Mouse (Mus musculus): ENCODE data around the gene Stoml3. TPM values are rescaled to one million over a fixed set of nuclear protein-coding genes. Genes with fewer than 3 reads are reported as not detected.
A peak's percentile ranks its signal among the peaks of the same experiment; 100 is the strongest.

Gene Stoml3
- polyA plus RNA-seq, 1 experiment, result 0.35 TPM

DNA sequence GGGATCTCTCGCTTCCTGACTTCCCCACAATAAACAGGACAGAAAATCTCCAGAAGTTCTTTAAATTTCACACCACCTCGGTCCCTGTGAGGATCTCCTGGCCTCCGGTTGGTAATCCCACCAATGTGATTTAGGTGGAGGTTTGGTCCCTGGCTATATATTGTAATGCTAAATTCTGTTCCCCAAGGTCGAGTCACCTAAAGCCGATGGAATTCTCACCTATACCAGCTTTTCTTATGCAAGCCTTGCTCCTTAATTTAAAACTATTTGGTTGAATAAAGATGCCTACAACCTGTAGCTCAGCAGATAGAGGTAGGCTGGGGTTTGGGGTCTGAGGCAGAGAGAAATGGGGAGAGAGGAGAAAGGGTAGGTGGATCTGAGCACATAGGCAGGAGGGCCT, 30.7 kb upstream of the Stoml3 start:
- TF ChIP-seq POLR2A (IDR thresholded peaks at IDR 0.05; ENCODE audit: extremely low read depth, insufficient read depth, low read length) (no peak), CTCF (IDR thresholded peaks at IDR 0.05; ENCODE audit: extremely low read depth, insufficient read depth, low read length) (no peak)
- H3K4me3 ChIP-seq (ENCODE audit: insufficient read depth, low read length), result no peak overlapping the region

DNA sequence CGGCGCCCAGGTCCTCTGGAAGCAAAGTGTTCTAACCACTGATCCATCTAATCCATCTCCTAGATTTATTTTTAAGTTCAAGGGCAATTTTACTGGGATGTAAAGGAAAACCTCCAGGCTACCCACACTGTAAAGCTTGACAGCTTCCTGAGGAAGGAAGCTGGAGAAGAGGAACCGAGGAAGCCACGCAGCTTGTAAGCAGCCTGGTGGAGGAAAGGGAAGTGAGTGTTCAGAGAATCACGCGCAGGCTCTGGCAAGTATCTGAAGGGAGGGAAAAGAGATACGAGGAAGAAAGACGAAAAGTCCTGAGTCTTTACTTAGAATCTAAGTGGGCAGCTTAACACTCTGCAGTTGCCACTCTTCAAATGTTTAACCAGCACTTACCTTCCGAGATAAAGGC, 28.3 kb upstream of the Stoml3 start:
- Histone ChIP-seq H3K4me3 (ENCODE audit: insufficient read depth, low read length) (no peak overlapping the region), H3K27ac (ENCODE audit: insufficient read depth, low read length) (no peak overlapping the region), H3K4me1 (ENCODE audit: control insufficient read depth, insufficient read depth, low read length) (no peaks in the 10 kb centered on the region)
- no peak for TF ChIP-seq CTCF (IDR thresholded peaks at IDR 0.05; ENCODE audit: extremely low read depth, insufficient read depth, low read length)
- no peak for TF ChIP-seq POLR2A (IDR thresholded peaks at IDR 0.05; ENCODE audit: extremely low read depth, insufficient read depth, low read length)

More for the DNA sequence above, 30.7 kb upstream of the Stoml3 start:
- no peaks in the 10 kb centered on the region for H3K4me1 ChIP-seq (ENCODE audit: control insufficient read depth, insufficient read depth, low read length)
- H3K27ac ChIP-seq (ENCODE audit: insufficient read depth, low read length), result no peak overlapping the region

DNA sequence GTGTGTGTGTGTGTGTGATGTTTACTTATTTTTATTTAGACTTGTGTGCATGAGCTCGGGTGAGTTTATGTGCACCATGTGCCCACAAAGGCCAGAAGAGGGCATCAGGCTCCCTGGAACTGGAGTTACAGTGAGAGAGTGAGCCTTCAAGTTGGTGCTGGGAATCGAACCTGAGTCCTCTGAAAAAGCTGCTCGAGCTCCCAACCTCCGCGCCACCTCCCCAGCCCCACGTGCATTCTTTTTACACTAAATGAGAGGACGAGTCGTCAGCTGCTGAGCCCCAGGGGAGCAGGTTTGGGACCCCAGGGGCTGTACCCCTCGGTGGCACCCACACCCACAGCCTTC, 25.8 kb upstream of the Stoml3 start:
- TF ChIP-seq POLR2A (IDR thresholded peaks at IDR 0.05; ENCODE audit: extremely low read depth, insufficient read depth, low read length) (no peak), CTCF (IDR thresholded peaks at IDR 0.05; ENCODE audit: extremely low read depth, insufficient read depth, low read length) (no peak)
- Histone ChIP-seq H3K4me1 (ENCODE audit: control insufficient read depth, insufficient read depth, low read length) (peaks cover 2% of the 10 kb centered on the region; the same call in 1 of the 2 replicates), H3K4me3 (ENCODE audit: insufficient read depth, low read length) (peak overlapping the region; percentile 86), H3K27ac (ENCODE audit: insufficient read depth, low read length) (peak overlapping the region; percentile 99)

DNA sequence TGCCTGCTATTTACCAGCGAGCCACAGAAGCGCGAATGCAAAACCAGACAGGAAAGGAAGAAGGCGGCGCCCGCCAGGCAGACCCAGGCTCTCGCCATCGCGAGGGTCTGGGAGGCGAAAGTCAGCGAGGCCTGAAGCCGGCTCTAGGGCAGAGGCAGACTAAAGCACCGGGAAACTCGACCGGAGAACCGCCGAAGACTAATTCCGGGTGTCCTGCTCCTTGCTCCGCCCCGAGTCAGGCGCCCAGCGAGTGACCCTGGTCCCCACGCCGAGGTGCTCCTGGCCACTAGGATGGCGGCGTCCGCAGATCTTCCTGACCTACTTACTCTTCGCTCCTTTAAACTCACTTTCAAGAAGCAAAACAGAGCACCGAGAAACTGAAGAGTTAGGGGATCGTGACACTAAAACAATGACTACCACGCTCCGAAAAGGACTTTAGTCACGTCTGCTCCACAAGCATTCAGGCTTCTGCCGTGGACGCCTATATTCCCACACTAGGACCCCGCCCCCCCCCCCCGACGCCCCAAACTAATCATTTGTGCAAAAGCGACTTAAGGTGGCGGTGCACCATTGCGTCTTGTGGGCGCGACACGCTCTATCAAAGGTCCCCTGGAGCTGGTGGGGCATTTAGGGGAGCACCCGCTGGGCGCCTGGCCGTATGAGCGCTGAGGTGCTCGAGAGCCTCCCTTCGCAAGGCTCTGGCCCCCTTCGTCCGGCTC, 25.2 kb upstream of the Stoml3 start, which contains the start of the genes Nhlrc3 and Proser1:
TSS of gene Nhlrc3 (minus strand) at position 287 of the 719 bp plus-strand sequence.
TSS of gene Proser1 (plus strand) at position 621 of the 719 bp plus-strand sequence.
- peak within 1 kb of the TSS; percentile 99 for H3K27ac ChIP-seq (ENCODE audit: insufficient read depth, low read length)
- peak within 1 kb of the TSS; percentile 86 for H3K4me3 ChIP-seq (ENCODE audit: insufficient read depth, low read length)
- TF ChIP-seq POLR2A (IDR thresholded peaks at IDR 0.05; ENCODE audit: extremely low read depth, insufficient read depth, low read length) (0 out of 2 replicates have a peak, but pooled peaks have one; percentile 45), CTCF (IDR thresholded peaks at IDR 0.05; ENCODE audit: extremely low read depth, insufficient read depth, low read length) (no peak)

DNA sequence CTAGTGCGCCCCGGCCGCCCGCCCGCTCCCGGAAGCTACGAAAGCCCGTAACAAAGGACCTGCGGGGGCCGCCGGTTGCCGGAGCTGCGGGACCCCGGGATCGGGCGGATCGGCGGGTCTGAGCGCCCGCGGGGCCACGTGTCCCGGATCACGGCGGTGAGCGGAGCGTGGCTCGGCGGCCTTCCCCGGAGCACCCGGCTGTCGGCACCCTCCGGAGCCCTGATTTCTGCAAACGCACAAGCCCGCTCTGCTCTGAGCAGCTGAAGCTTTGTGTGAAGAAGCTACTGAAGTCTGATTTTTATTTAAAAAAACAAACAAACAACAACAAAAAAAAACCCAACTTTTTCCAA, 24.7 kb upstream of the Stoml3 start:
- Histone ChIP-seq H3K4me3 (ENCODE audit: insufficient read depth, low read length) (peak overlapping the region; percentile 86), H3K27ac (ENCODE audit: insufficient read depth, low read length) (peak overlapping the region; percentile 71; the same call in 1 of the 2 replicates), H3K4me1 (ENCODE audit: control insufficient read depth, insufficient read depth, low read length) (peaks cover 2% of the 10 kb centered on the region; the same call in 1 of the 2 replicates)
- TF ChIP-seq POLR2A (IDR thresholded peaks at IDR 0.05; ENCODE audit: extremely low read depth, insufficient read depth, low read length) (no peak), CTCF (IDR thresholded peaks at IDR 0.05; ENCODE audit: extremely low read depth, insufficient read depth, low read length) (no peak)

More for the DNA sequence above, 25.2 kb upstream of the Stoml3 start, which contains the start of the genes Nhlrc3 and Proser1:
- H3K4me1 ChIP-seq (ENCODE audit: control insufficient read depth, insufficient read depth, low read length), result peaks cover 2% of the 10 kb centered on the region; the same call in 1 of the 2 replicates

DNA sequence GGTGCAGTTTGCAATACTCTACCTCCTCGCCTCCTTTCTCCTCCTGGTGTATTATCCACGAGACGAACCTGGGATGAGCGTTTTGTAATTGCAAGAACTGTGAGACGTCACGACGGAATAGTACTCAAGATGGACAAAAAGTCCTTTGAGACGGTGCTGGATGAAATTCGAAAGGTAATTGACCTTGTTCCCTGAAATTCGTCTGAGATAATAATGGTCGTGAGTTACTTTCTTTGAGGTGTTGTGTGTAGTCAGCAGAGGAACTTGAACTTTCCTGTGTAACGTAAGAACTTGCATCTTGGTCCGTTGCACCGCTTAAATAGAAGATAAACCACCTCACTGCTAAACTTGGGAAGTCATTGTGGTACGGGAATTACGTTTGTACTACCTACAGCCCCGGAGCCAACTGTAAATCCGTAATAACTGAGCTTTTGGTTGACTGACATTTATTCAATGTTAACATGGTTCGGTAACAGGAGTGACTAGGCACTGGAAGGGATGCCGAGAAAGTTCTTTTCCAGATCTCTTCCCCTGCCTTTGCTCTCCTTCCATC, 24.2 kb upstream of the Stoml3 start:
- H3K27ac ChIP-seq (ENCODE audit: insufficient read depth, low read length), result no peak overlapping the region
- no peak for TF ChIP-seq POLR2A (IDR thresholded peaks at IDR 0.05; ENCODE audit: extremely low read depth, insufficient read depth, low read length)
- no peak for TF ChIP-seq CTCF (IDR thresholded peaks at IDR 0.05; ENCODE audit: extremely low read depth, insufficient read depth, low read length)
- peaks cover 2% of the 10 kb centered on the region; the same call in 1 of the 2 replicates for H3K4me1 ChIP-seq (ENCODE audit: control insufficient read depth, insufficient read depth, low read length)
- H3K4me3 ChIP-seq (ENCODE audit: insufficient read depth, low read length), result peak overlapping the region; percentile 86

DNA sequence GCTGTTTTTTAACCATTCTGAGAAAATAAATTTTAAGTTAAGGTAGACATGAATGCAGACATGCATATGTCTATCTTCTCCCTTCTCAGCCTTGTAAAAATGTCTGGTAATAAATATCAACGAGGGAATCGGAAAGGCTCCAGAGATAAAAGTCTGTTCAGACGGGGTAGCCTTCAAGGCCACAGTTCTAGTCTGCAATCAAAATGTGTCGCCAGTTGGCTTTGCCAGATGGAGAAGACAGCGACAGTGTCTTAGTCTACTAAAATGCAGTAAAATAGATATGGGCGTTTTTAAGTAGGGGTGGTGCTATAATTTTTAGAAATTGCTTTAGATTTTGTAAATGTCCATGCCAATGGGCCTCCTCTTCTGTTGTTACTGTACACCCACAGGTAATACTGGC, 23.1 kb upstream of the Stoml3 start:
- Histone ChIP-seq H3K4me3 (ENCODE audit: insufficient read depth, low read length) (peak overlapping the region; percentile 86; the same call in 1 of the 2 replicates), H3K4me1 (ENCODE audit: control insufficient read depth, insufficient read depth, low read length) (peaks cover 2% of the 10 kb centered on the region; the same call in 1 of the 2 replicates), H3K27ac (ENCODE audit: insufficient read depth, low read length) (no peak overlapping the region)
- TF ChIP-seq POLR2A (IDR thresholded peaks at IDR 0.05; ENCODE audit: extremely low read depth, insufficient read depth, low read length) (no peak), CTCF (IDR thresholded peaks at IDR 0.05; ENCODE audit: extremely low read depth, insufficient read depth, low read length) (no peak)

DNA sequence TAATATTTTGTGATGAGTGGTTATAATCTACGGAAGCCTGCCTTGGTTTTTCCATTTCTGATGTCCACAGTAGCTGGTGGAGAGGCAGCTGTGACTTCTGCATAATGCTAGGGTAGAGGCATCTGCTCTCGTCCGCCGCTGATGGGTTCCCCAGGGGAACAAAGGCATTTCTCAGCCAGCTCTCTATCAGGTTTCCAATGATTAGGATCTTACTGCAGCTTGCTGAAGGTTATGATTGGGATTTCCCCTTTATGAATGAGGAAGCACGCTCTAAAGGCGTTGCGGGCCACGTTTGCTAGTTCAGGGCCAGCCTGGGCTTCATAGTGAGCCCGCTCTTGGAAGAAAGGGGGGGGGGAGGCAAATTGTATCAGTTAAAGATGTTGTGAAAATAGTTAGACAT, 22.0 kb upstream of the Stoml3 start:
- H3K27ac ChIP-seq (ENCODE audit: insufficient read depth, low read length), result no peak overlapping the region
- H3K4me1 ChIP-seq (ENCODE audit: control insufficient read depth, insufficient read depth, low read length), result peaks cover 2% of the 10 kb centered on the region; the same call in 1 of the 2 replicates
- TF ChIP-seq POLR2A (IDR thresholded peaks at IDR 0.05; ENCODE audit: extremely low read depth, insufficient read depth, low read length) (no peak), CTCF (IDR thresholded peaks at IDR 0.05; ENCODE audit: extremely low read depth, insufficient read depth, low read length) (no peak)
- H3K4me3 ChIP-seq (ENCODE audit: insufficient read depth, low read length), result no peak overlapping the region

DNA sequence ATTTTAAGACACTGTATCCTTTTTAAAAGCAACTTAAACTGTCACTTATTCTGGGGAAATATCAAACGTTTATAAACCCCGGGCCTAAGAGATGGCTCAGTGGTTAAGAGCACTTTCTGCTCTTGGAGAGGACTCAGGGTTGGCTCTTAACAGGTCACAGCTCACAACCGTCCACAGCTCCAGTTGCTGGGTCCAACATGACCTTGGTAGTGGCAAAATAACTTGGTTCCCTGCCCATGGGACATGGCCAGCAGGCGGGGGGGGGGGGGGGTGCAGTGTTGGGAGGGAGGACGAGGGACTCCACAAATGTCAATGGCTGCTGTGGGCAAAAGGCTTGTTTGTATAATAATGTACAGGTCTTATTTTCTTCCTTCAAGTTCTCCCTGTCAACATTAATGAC, 21.1 kb upstream of the Stoml3 start:
- no peak overlapping the region for H3K4me3 ChIP-seq (ENCODE audit: insufficient read depth, low read length)
- TF ChIP-seq POLR2A (IDR thresholded peaks at IDR 0.05; ENCODE audit: extremely low read depth, insufficient read depth, low read length) (no peak), CTCF (IDR thresholded peaks at IDR 0.05; ENCODE audit: extremely low read depth, insufficient read depth, low read length) (no peak)
- peaks cover 2% of the 10 kb centered on the region; the same call in 1 of the 2 replicates for H3K4me1 ChIP-seq (ENCODE audit: control insufficient read depth, insufficient read depth, low read length)

More for the DNA sequence above, 21.1 kb upstream of the Stoml3 start:
- no peak overlapping the region for H3K27ac ChIP-seq (ENCODE audit: insufficient read depth, low read length)
